Mouse (Mus musculus): ENCODE results near the gene Plxnb1.

- no peak for TF ChIP-seq CTCF (conservative IDR thresholded peaks at IDR 0.05; ENCODE audit: low read length)
- TF ChIP-seq NANOG (IDR thresholded peaks at IDR 0.05; ENCODE audit: borderline replicate concordance, low read length): no peak
- TF ChIP-seq POU5F1 (IDR thresholded peaks at IDR 0.05; ENCODE audit: borderline replicate concordance, low read length): no peak
These were observed 25.8 kb downstream of the Plxnb1 start for GRCm38 (mm10) chr9:109120956-109121355.
